Mouse (Mus musculus): ENCODE results near the gene Dffb.

Dffb gene

GRCm38 (mm10) chr4:153974431-153975291, at the start of gene Dffb, which contains the start of gene Cep104:
Gene Dffb, minus strand, starts transcription at chr4:153975126.
Gene Cep104, plus strand, starts transcription at chr4:153975194.
- peak; percentile 97 for DNase-seq (ENCODE audit: low spot score)

GRCm38 (mm10) chr4:154023754-154024601, 49.1 kb upstream of the Dffb start:
- peak; percentile 56 for DNase-seq (ENCODE audit: low spot score)

GRCm38 (mm10) chr4:154022844-154023243, 47.9 kb upstream of the Dffb start:
- no peak for DNase-seq (ENCODE audit: low spot score)

GRCm38 (mm10) chr4:154022407-154022806, 47.5 kb upstream of the Dffb start:
- DNase-seq (ENCODE audit: low spot score), result no peak

- DNase-seq (ENCODE audit: low spot score), result no peak
Observed at GRCm38 (mm10) chr4:154021432-154021831, 46.5 kb upstream of the Dffb start.

- DNase-seq (ENCODE audit: low spot score), result peak; percentile 76
Observed at GRCm38 (mm10) chr4:154019571-154019970, 44.6 kb upstream of the Dffb start.

- DNase-seq (ENCODE audit: low spot score), result no peak
Observed at GRCm38 (mm10) chr4:154015476-154015875, 40.5 kb upstream of the Dffb start.

GRCm38 (mm10) chr4:154012132-154012882, 37.4 kb upstream of the Dffb start:
- DNase-seq (ENCODE audit: low spot score), result peak; percentile 65

GRCm38 (mm10) chr4:154011646-154012089, 36.7 kb upstream of the Dffb start, which contains the start of gene Lrrc47:
Gene Lrrc47, plus strand, starts transcription at chr4:154011731.
- DNase-seq (ENCODE audit: low spot score), result peak; percentile 90

- no peak for DNase-seq (ENCODE audit: low spot score)
Observed at GRCm38 (mm10) chr4:154010907-154011645, 36.1 kb upstream of the Dffb start.

GRCm38 (mm10) chr4:154007759-154008158, 32.8 kb upstream of the Dffb start:
- peak; percentile 60 for DNase-seq (ENCODE audit: low spot score)

- DNase-seq (ENCODE audit: low spot score), result no peak
Observed at GRCm38 (mm10) chr4:154006264-154006663, 31.3 kb upstream of the Dffb start.

GRCm38 (mm10) chr4:154005488-154005887, 30.6 kb upstream of the Dffb start:
- no peak for DNase-seq (ENCODE audit: low spot score)

- DNase-seq (ENCODE audit: low spot score), result peak; percentile 62
Observed at GRCm38 (mm10) chr4:153993505-153993904, 18.6 kb upstream of the Dffb start.

- DNase-seq (ENCODE audit: low spot score), result peak; percentile 45
Observed at GRCm38 (mm10) chr4:153992715-153993114, 17.8 kb upstream of the Dffb start.

- peak; percentile 69 for DNase-seq (ENCODE audit: low spot score)
Observed at GRCm38 (mm10) chr4:153980470-153980869, 5.5 kb upstream of the Dffb start.

GRCm38 (mm10) chr4:153979243-153979642, 4.3 kb upstream of the Dffb start:
- no peak for DNase-seq (ENCODE audit: low spot score)

GRCm38 (mm10) chr4:153975768-153976167, 842 bp upstream of the Dffb start:
- DNase-seq (ENCODE audit: low spot score), result peak; percentile 55

GRCm38 (mm10) chr4:153975292-153975662, 351 bp upstream of the Dffb start:
- DNase-seq (ENCODE audit: low spot score), result peak; percentile 85

GRCm38 (mm10) chr4:153968063-153968462, 6.9 kb downstream of the Dffb start:
- DNase-seq (ENCODE audit: low spot score), result no peak

GRCm38 (mm10) chr4:153967556-153967955, 7.4 kb downstream of the Dffb start:
- DNase-seq (ENCODE audit: low spot score), result peak; percentile 61

Measured in MN1 (cell line).